ENCODE assay signal across 7 mouse cellular contexts in the genomic region with DNA sequence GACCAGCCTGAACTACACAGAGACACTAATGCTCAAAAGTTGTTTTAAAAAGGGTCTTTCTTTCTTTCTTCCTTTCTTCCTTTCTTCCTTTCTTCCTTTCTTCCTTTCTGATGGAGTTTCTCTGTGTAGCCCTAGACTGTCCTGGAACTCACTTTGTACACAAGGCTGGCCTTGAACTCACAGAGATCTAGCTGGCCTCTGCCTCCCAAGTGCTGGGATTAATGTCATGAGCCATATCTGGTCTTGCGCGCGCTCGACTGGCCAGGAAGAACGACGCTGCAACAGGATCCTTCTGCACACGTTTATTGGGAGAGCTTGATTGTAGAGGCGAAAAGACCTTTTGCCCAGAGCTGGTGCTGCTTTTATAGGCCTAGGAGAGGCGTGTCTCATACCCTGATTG. TPM values are rescaled to one million over a fixed set of nuclear protein-coding genes. Genes with fewer than 3 reads are reported as not detected.
"Had no signal": no experiment of that assay in that cellular context is flagged by ENCODE, and none has a peak within 500 bp of the region (broad histone marks: within the 10 kb centered on the region; RNA-seq: fewer than 3 reads in every experiment).

No protein-coding gene starts in this region.

RNA-seq across cellular contexts. Expression of a gene that starts 17.0 kb away (rescaled TPM):
- total RNA-seq: neutrophil, adult 5-6 weeks had no signal
- polyA plus RNA-seq: small intestine, adult 2 months had no signal

RNA-seq across cellular contexts. Expression of a gene that starts 55.9 kb away (rescaled TPM):
- total RNA-seq: neutrophil, adult 5-6 weeks had no signal
- polyA plus RNA-seq: neural tube, embryonic 13.5 days; neural tube, embryonic 14.5 days; neural tube, embryonic 15.5 days; small intestine, adult 2 months; spleen, adult 2 months; stomach, embryonic 14.5 days had no signal
